Mouse (Mus musculus) C2C12 (cell line): Measurements from ENCODE around the gene Qprt. TPM values are rescaled to one million over a fixed set of nuclear protein-coding genes. Genes with fewer than 3 reads are reported as not detected.

Experiments used
- H3K27me3 ChIP-seq: one replicate; pipeline ENCODE4 v1.6.1; 2011; ENCODE audit not compliant: control insufficient read depth, insufficient read depth, insufficient read length
- H3K36me3 ChIP-seq: one replicate; pipeline ENCODE4 v1.6.1; 2011; ENCODE audit not compliant: control insufficient read depth, insufficient read depth
- H3K4me3 ChIP-seq: one replicate; pipeline ENCODE4 v1.5.1; 2011; ENCODE audit warnings: mild to moderate bottlenecking, control low read depth; ENCODE audit not compliant: poor library complexity, insufficient read depth, severe bottlenecking
- H3K79me2 ChIP-seq: one replicate; pipeline ENCODE4 v1.6.1; 2011; ENCODE audit not compliant: control insufficient read depth, insufficient read depth
- H3K79me3 ChIP-seq: one replicate; pipeline ENCODE4 v1.6.1; 2011; ENCODE audit warnings: low read depth, control low read depth
- H3ac ChIP-seq: one replicate; pipeline ENCODE3; 2011; ENCODE audit warnings: low read depth; ENCODE audit not compliant: control insufficient read depth, insufficient read length
- CEBPB ChIP-seq: IDR thresholded peaks from one replicate; pipeline ENCODE4 v1.6.1; 2011; ENCODE audit warnings: low read depth, mild to moderate bottlenecking, control low read depth, moderate library complexity
- CTCF ChIP-seq: IDR thresholded peaks from one replicate; pipeline ENCODE4 v1.5.1; 2011; ENCODE audit not compliant: control insufficient read depth, insufficient read depth, insufficient read length
- FOSL1 ChIP-seq: IDR thresholded peaks from one replicate; pipeline ENCODE4 v1.8.0; 2011; ENCODE audit warnings: mild to moderate bottlenecking, low read length; ENCODE audit not compliant: poor library complexity, insufficient read depth, severe bottlenecking
- MAX ChIP-seq: IDR thresholded peaks from one replicate; pipeline ENCODE4 v1.6.1; 2011; ENCODE audit warnings: mild to moderate bottlenecking, control low read depth
- MYOD1 ChIP-seq: IDR thresholded peaks from one replicate; pipeline ENCODE4 v1.6.1; 2011; ENCODE audit warnings: low read depth; ENCODE audit not compliant: control insufficient read depth, insufficient read length
- MYOG ChIP-seq: IDR thresholded peaks from one replicate; pipeline ENCODE4 v1.6.1; 2011; ENCODE audit not compliant: control insufficient read depth, insufficient read length; ENCODE audit errors: extremely low read depth
- USF1 ChIP-seq: IDR thresholded peaks from one replicate; pipeline ENCODE4 v1.6.1; 2011; ENCODE audit warnings: low read depth, mild to moderate bottlenecking, control low read depth, moderate library complexity
- long read RNA-seq, 2 experiments: library from polyadenylated mRNA; unstranded; transcript quantifications; one replicate each; pipeline ENCODE4 v2.0.0; 2019 to 2020
- polyA plus RNA-seq: library from polyadenylated mRNA; unstranded; fragments of >200 nt; fragmentation: generic; extraction: Trizol; gene quantifications from one replicate; pipeline ENCODE4 v1.2.1, GENCODE M21; 2012; ENCODE audit warnings: missing spikeins

The Qprt gene
- not detected for polyA plus RNA-seq
- long read RNA-seq, experiment 1: 0 reads
- long read RNA-seq, experiment 2: 0 reads

DNA sequence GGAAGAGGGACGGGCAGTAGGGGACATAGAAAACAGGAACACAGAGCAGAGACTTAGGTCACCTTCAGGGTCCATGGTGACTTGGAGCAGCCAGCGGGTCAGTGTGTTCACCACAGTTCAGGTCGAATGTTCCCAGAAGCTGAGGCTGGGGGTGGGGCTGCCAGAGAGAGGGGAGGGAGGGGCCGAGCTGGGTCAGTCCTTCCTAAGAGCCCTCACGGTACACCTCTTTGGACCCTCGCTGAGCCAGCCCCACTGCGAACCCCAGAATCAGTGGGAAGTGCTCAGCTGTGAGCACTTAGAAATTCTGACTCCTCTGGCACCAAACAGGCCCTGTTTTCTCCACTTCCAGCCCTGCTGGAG, at the start of gene Qprt:
Qprt (minus strand) TSS at position 316 of the 360 bp plus-strand sequence.
- no peaks in the 10 kb centered on the region for H3K79me3 ChIP-seq
- H3K4me3 ChIP-seq: no peak within 1 kb of the TSS
- no peak within 1 kb of the TSS for H3ac ChIP-seq
- no peaks in the 10 kb centered on the region for H3K36me3 ChIP-seq
- no peaks in the 10 kb centered on the region for H3K79me2 ChIP-seq
- no peak for TF ChIP-seq USF1
- H3K27me3 ChIP-seq: peaks cover 3% of the 10 kb centered on the region

DNA sequence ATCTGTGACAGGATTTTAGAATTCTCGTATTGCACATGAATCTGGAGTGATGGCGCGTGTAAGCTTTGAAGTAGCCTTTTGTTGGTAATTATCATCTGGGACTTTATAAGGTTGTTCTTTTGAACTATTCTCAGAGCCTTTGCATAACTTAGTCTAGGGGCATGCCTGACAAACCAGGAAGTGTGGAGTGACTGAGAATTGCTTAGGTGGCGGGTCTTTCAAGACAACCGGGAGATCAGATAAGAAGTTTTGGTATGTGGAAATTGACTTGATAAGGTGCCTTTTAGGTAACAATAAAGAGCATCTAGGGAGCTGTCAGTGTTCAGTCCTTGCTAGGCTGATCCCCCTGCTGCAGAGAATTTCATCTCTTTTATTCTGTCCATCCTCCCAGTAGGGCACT, 44.5 kb upstream of the Qprt start:
- H3ac ChIP-seq: no peak overlapping the region
- no peaks in the 10 kb centered on the region for H3K79me2 ChIP-seq
- H3K27me3 ChIP-seq: peaks cover 4% of the 10 kb centered on the region
- H3K36me3 ChIP-seq: no peaks in the 10 kb centered on the region
- no peak overlapping the region for H3K4me3 ChIP-seq
- H3K79me3 ChIP-seq: no peaks in the 10 kb centered on the region
- no peak for TF ChIP-seq USF1
- no peak for TF ChIP-seq MYOD1
- TF ChIP-seq CTCF: no peak
- TF ChIP-seq FOSL1: no peak
- TF ChIP-seq MYOG: no peak
- no peak for TF ChIP-seq CEBPB
- no peak for TF ChIP-seq MAX

- no peaks in the 10 kb centered on the region for H3K79me3 ChIP-seq
These were observed 43.8 kb upstream of the Qprt start for GRCm38 (mm10) chr7:127165607-127166493.

DNA sequence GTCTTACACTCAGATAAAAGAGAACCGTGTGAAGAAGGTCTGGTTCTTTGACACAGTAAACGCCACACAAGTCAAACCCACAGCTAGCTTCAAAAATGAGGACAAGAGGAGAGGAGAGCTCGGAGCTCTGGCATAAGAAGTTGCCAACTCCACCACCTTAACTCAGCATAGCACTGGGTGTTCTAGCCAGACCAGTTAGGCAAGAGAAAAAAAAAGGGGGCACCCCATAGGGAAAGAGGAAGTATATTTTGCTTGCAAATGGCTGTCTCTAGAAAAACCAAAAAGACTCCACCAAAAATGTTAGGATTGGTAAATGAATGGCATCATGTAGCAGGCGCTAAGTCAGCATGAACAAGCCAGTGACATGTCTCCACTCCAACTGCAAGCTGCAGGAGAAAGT, 42.0 kb upstream of the Qprt start:
- Histone ChIP-seq H3K4me3 (no peak overlapping the region), H3K27me3 (peaks cover 4% of the 10 kb centered on the region), H3K36me3 (no peaks in the 10 kb centered on the region), H3K79me2 (no peaks in the 10 kb centered on the region), H3ac (no peak overlapping the region), H3K79me3 (no peaks in the 10 kb centered on the region)
- no peak for TF ChIP-seq MYOG
- TF ChIP-seq CTCF: no peak
- no peak for TF ChIP-seq CEBPB
- no peak for TF ChIP-seq MYOD1
- no peak for TF ChIP-seq FOSL1
- no peak for TF ChIP-seq USF1

More at GRCm38 (mm10) chr7:127165607-127166493, 43.8 kb upstream of the Qprt start:
- Histone ChIP-seq H3K36me3 (no peaks in the 10 kb centered on the region), H3K4me3 (no peak overlapping the region), H3ac (no peak overlapping the region), H3K27me3 (peaks cover 4% of the 10 kb centered on the region), H3K79me2 (no peaks in the 10 kb centered on the region)
- TF ChIP-seq MYOD1 (no peak), MAX (no peak), CTCF (no peak), FOSL1 (no peak), MYOG (no peak), USF1 (no peak), CEBPB (no peak)

DNA sequence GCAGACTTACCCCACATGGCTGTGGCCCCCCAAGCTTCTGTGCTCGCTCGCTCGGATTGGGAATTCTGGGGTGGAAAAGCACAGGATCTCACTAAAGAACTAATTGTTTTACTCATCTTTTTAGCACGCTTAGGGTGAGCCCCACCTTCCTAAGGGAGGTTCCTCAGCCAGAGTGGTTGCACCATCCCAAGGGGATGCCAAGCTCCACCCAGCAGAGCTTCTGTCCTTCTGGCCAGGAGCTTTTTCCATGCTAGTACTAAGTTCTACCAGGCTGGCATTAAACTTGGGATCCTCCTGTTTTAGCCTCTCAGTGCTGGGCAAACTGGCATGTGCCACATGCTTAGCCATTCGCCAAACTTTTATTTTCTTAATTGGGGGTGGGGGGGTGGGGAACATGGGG, 40.5 kb upstream of the Qprt start:
- Histone ChIP-seq H3K27me3 (peaks cover 4% of the 10 kb centered on the region), H3K4me3 (no peak overlapping the region), H3ac (no peak overlapping the region), H3K79me3 (no peaks in the 10 kb centered on the region), H3K79me2 (no peaks in the 10 kb centered on the region), H3K36me3 (no peaks in the 10 kb centered on the region)
- no peak for TF ChIP-seq CTCF
- TF ChIP-seq MYOD1: no peak
- TF ChIP-seq USF1: no peak
- TF ChIP-seq FOSL1: no peak
- no peak for TF ChIP-seq CEBPB
- TF ChIP-seq MAX: no peak
- no peak for TF ChIP-seq MYOG

DNA sequence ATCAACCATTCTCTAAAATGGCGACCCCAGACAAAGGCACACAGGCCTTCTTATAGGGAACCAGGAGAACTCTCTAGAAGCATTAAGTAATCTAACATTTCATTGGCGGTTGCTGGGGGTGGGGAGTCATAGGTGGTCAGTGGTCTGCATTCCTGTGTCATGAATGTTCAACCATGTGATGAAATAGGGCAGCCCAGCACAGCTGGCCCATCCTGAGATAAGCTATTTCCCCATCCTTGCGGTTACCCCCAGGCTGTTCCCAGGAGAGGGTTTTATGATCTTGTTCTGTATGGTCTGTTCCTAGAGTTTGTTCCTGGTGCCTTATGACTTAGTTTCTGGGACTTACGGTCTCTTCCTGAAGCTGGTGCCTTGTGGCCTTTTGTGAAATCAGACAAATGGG, 35.5 kb upstream of the Qprt start:
- Histone ChIP-seq H3K79me3 (no peaks in the 10 kb centered on the region), H3ac (no peak overlapping the region), H3K79me2 (no peaks in the 10 kb centered on the region), H3K27me3 (peaks cover 4% of the 10 kb centered on the region), H3K4me3 (no peak overlapping the region), H3K36me3 (no peaks in the 10 kb centered on the region)
- TF ChIP-seq MYOG (no peak), MAX (no peak), USF1 (peak; percentile 78), CEBPB (peak; percentile 98), FOSL1 (peak; percentile 85), MYOD1 (peak; percentile 92), CTCF (no peak)
